Mouse (Mus musculus) heart, adult 8-10 months (tissue): Measurements from ENCODE around the gene Hvcn1. TPM values are rescaled to one million over a fixed set of nuclear protein-coding genes. Genes with fewer than 3 reads are reported as not detected.

Experiments used
- DNase-seq: peaks from one replicate; pipeline ENCODE4 v3.0.0; 2022; ENCODE audit warnings: low spot score
- total RNA-seq, 4 experiments: library from RNA; stranded (reverse); gene quantifications; 2 replicates each; pipeline ENCODE4 v1.2.4; 2022

Gene Hvcn1
- total RNA-seq, 4 experiments from 2014 or later, result 1.1 to 1.8 (median 1.5) TPM

DNA sequence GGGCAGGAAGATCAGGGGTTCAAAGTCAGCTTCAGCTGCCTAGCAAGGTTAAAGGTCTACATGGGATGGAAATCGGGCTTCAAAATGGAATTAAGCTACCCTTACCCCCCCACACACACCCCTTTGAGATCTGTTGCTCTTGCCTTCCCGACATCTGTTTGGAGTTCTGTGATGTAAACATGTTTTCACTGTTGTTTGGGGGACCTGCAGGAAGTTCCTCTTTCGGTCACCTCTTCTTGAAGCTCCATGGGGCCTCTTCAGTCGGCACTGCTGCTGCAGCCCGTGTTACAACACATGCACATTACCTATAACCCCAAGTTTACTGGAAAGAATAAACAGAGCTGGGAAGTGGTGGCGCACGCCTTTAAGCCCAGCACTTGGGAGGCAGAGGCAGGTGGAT lies 60.5 kb downstream of the Hvcn1 start:
- no peak for DNase-seq

DNA sequence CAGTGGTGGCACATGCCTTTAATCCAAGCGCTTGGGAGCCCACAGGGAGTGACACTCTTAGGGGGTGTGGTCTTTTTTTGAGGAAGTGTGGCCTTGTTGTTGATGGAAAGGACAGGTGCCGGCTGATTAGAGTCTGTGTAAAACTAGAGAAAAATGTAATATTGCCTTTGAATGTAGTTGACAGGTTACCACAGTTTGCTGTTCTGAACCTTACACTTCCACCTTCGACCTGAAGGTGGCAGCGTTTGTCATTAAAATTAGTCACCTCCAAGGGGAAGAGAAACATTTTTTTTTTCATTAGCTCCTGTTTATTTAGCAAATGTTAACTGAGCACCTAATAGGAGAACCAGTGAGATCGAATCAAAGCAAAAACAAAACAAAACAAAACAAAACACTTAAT lies 61.3 kb downstream of the Hvcn1 start:
- DNase-seq, result peak; percentile 80

DNA sequence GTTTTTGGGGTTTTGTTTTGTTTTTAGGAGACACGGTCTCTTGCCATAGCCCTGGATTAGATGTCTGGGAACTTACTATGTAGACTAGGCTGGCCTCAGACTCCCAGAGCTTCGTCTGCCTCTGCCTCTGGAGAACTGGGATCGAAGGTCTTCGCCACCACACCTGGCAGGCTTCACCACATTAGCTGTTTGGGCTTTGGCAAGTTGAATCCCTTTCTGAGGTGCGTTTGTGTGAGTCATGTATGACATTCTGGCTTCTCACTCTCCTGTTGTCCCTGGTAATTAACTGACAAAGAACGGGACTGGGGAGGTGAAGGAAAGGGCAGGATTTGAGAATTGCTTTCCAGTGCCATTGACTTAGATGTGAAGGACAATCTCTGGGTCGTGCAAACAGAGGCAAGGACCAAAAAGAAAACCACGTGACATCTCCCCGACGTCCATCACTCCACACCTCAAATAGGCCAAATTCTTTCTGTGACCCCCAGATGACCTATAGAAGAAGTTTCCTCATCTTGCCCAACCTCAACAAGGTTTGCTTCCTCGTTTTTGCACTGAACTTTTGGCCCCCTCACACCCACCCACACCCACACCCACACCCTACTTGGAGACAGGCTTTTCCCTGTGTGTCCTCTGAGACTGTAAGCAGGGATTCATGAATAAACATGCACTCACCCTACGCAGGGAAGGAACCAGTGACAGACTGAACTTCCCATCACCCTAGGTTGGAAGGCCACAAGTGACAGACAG lies 62.4 kb downstream of the Hvcn1 start:
- DNase-seq, result no peak

DNA sequence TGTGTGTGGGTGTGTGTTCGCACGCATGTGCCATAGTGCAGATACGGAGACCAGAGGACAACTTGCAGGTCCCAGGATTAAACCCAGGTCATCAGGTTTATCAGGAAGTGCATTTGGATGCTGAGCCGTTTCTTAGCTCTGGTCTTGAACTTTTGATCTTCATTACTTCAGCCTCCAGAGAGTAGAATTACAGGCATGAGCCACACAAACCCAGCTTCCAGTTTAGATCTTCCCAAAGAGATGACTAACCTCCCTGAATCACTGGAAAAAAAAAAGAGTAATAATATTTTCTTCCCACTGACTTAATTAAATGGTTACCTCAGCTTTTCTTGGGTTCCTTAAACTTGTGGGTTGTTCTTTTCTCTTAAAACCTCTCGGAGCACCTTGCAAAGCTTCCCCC lies 66.2 kb downstream of the Hvcn1 start:
- DNase-seq, result no peak

DNA sequence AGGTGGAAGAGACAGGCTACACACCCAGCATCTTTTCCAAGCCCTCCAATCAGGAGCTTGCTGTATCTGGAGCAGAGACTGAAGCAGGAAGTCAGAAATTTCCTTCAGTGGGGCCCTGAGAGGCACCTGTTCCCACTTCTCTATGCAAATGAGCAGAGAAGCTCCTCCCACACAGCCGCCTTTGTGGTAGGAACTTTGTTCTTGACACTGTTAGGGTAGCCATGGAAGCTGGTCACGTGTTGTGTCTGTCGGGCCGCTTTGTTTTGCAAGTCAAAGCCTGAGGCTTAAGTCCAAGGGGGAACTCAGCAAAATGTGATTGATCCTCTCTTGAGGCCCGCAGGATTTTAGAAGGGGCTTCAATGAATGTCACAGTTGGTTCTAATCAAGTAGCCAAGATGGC lies 68.2 kb downstream of the Hvcn1 start:
- DNase-seq, result no peak

DNA sequence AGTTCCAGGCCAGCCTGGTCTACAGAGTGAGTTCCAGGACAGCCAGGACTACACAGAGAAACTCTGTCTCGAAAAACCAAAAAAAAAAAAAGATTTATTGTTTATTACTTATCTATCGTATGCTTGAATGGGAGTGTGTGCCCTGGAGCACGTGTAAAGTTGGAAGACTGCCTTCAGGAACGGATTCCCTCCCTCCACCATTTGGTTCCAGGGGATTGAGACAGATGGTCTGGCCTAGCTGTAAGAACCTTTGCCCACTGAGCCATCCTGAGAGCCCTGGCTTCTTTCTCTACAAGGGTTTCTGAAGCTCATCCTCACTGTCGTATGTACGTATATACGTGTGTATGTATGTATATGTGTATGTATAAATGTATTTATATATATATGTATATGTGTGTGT lies 72.3 kb downstream of the Hvcn1 start:
- no peak for DNase-seq

DNA sequence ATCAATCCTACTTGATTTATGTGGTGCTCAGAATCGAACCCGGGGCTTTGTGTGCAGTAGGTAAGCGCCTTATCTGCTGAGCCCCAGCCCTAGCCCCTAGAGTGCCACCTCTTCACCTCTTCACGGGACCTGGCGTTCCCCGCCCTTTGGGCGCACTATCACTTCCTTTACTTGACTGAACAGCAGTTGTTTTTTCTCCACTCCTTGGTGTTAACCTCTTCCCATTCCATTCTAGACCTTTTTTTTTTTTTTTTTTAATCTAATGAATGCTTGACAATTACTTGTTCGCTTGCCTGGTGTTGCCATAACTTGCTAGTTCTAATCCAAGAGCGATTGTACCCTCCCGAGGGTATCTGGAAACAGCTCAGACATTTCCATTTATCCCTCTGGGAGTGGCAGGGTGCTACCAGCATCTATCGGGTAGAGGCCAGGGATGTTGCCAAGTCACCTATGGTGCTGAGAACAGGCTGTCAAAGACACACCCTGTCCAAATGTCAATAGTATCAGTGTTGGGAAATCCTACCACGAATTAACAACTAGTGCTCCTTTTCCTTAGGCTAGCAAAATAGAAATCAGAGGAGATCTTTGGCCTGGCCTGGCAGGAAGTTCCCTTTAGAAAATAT lies 73.3 kb downstream of the Hvcn1 start:
- DNase-seq, result no peak

DNA sequence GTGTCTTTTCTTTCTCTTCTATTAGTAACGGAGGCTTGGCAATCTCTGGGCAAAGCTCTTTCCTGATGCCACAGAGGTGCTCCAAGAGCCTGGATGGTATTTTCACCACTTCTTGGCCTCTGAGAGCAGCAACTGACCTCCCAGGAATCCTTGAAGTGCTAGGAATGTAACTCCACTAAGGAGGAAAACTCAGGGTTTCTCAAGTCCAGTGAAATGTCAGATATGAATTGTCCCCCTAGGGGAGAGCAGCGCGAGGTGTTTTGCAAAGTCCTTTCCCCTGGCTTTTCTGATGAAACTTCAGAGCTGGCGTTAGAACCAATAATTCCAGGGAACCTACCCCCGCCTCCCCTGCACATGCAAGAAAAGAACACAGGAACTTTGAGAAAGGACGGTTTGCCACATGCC lies 73.8 kb downstream of the Hvcn1 start:
- DNase-seq, result no peak

DNA sequence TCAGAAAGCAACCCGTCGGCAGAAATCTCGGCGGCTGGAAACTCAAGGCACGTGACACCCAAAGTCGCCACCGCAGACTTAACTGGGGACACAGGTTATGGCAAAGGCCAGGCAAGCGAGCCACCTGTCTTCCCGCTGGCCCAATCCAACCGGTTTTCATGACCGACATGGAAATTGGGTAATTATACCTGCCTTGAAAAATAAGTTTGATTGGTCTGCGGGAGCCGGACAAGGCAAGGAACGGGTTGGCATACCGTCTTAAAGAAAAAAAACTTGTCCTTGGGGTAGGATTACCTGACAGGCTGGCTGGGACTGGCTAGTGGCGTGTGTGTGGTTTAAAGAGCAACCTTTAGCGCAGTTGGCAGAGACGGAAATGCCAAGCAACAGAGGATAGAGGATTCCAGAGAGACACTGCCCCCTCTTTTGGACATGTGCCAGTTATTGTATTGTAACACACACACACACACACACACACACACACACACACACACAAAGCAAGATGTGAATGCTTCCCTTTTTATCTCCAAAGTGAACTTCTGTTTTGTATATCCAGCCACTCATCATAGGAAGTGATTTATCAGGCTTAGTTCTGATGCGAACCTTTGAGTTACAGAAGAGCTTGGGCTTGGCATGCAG lies 74.3 kb downstream of the Hvcn1 start:
- DNase-seq, result no peak

DNA sequence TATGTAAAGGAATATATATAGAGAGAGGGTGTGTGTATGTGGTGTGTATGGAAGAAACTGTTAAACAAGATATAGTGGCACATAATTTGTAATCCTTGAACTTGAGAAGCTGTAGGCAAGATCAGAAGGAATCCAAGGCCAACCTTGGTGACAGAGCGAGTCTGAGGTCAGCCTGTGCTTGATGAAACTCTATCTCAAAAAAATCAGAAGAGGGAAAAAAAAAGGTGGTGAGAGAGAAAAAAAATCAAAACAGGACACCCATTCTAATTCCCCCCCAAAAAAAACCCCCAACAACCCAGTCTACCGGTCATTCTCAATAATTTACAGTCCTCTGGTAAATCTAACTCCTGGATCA lies 77.2 kb downstream of the Hvcn1 start:
- no peak for DNase-seq

DNA sequence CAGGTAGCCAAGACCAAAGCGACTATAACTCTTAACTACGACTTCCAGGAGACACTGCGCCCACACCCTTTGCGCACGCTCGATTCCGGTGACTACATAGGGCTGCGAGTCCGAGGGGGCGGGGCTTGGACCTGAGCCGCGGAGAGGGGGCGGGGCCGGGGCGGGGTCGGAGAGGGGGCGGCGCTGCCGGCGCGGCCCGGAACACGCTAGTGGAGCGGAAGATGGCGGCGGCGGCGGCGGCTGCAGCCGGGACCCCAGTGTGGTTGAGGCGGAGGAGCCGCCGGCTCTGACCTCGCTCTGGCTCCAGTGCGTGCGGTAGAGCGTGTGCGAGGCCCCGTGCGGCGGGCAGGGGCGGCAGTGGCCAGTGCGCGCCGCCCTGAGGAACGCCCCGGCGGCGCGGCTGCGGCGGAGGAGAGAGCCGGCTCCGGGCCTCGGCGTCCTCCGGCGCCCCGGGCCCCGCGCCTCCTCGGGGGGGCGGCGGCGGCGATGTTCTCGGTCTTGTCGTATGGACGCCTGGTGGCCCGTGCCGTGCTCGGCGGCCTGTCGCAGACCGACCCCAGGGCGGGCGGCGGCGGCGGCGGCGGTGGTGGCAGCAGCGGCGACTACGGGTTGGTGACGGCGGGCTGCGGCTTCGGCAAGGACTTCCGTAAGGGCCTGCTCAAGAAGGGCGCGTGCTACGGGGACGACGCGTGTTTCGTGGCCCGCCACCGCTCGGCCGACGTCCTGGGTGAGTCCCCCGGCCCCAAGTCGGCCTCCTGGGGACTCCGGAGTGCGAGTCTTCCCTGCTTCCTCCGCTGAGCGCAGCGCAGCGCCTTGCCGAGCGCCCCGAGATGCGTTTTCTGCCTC lies 77.8 kb downstream of the Hvcn1 start, which contains the start of gene Pptc7:
Pptc7 (plus strand) TSS at position 183 of the 846 bp plus-strand sequence.
- DNase-seq, result peak; percentile 86

DNA sequence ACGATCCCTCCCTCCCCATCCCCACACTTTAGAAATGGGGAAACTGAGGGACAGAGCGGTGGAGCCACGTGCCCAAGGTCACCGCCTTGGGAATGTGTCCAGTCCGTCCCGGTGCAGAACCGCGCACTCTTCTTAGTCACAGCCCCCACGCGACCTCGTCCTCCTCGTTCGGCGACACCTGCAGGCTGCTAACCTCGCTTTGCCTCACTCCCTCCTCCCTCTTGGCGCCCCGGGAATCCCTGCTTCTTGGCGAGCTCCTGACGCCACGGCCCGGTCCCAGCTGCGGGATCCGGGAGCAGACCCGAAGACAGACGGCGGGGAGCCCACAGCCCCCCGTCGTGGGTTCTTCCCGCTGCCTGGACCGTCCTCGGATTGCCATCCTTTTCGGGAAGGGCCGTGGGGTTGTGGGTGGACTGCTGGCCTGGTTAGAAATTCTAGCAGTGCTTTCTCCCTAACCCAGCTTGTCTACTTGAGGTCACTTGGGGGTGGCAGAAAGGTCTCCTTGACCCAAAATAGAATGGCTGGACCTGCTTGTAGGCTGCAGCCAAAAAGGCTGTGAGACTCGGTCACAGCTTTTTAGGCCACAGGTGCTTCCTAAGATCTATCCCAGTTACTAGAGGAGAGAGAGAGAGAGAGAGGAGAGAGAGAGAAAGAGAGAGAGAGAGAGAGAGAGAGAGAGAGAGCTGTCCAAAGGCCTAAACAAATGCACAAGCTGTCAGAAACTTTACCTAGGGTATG lies 78.6 kb downstream of the Hvcn1 start:
- no peak for DNase-seq

DNA sequence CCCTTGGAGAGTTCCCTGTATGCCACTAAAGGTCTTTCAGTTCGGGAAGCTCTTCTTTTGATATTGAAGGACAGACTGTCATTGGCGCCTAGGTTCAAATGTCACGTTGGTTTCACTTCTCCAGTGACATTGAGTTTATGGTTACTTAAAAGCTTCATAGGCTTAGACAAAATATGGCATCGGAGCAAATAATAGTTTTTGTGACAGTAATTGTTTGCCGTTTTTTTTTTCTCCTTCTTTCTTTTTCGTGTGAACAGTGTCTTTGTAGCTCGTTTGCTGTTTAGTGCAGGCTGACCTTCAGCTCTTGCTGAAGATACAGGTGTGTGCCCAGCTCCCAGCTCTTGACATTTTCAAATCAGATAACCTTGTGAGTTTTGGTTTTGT lies 79.2 kb downstream of the Hvcn1 start:
- no peak for DNase-seq

DNA sequence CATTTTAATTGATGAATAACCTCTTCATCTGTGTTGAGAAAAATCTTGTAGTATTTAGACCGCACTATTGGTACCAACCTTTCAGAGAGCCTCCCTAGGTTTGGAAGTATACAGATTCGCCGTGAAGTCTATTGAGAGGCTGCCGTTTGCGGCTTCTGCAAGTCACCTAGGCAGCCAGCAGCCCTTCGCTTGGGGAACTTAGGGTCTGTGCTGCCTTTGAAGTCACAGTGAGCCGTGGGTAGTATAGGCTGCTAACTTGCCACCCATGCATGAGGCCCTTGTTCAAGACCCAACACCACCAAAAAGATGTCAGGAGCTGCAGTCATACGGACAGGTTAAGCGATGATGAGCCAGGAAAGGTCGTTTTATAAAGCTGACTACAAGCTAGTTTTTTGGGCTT lies 79.6 kb downstream of the Hvcn1 start:
- no peak for DNase-seq

DNA sequence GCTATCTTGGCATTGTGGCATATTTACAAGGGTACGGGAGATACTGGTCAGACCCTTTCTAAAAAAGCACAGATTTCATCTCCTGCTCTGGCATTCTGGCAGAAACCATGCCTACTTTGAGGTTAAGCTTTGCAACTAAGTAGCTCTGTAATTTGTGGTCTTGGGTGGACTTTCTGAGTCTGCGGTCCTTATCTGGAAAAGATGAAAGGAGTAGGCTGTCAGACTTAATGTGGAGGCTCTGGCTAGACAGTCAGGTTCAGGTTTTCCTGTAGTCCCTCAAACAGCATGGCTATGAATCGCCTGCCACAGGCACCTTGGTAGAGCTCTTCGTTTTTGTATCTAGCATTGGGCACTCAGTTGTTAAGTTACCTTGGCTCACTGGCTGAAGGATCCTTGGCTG lies 80.4 kb downstream of the Hvcn1 start:
- DNase-seq, result no peak

DNA sequence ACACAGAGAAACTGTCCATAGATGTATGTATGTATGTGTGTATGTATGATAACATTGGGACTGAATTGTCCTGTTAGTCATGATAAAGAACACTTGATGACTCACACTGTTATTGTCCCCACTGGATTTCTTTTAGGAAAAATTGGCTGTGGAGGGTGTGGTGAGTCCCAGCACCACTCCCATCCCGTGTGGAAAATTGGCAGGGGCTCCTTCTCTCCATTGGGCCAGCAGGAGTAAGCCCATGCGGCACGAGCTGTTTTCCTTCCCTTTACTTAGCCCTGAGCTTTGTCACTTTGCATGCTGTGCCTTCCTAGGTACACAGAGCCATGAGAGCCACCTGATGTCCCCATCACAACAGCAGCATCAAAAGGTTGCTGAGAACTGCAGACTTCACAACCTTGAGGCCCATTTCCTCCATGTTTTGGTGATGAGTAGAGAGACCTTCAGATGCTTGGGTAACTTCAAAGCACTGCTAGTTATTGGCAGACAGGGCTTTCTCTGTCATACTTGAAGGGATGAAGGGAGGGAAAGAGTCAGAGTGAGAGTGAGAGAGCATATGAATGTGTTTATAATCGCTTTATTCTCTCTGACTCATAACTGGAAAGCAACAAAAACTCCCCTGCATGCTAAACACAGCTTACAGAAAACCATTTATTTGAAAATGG lies 81.7 kb downstream of the Hvcn1 start:
- no peak for DNase-seq

DNA sequence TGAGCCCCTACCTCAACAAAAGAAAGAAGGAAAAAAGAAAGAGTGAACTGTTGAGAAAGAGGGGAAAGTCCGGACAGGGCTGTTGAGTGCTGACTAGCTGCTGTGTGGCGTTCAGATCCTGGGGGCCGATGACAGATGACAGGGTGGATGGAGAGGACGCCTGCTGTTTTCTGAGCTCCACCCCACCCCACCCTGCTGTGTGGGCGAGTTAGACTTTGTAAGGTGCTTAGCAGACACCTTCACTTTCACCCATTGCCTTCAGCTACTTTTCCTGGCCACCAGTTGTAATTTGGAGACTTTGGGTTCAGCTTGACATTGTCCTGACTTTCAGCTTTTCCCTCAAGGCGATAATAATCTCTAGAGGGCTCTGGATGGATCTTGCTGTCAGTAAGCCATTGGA lies 84.5 kb downstream of the Hvcn1 start:
- no peak for DNase-seq
